Mouse (Mus musculus) CH12.LX (cell line): ENCODE measurements around the gene Fgfrl1. TPM values are rescaled to one million over a fixed set of nuclear protein-coding genes. Genes with fewer than 3 reads are reported as not detected.

Experiments
- DNase-seq: peaks from one replicate; pipeline ENCODE4 v3.0.0-alpha.2; 2013; ENCODE audit errors: extremely low read depth
- H3K27ac ChIP-seq: 2 replicates; pipeline ENCODE4 v1.5.1; 2012; ENCODE audit warnings: low read depth, mild to moderate bottlenecking, control low read depth, moderate library complexity; ENCODE audit not compliant: insufficient read depth
- H3K27me3 ChIP-seq: replicated peaks from 2 replicates; pipeline ENCODE3; 2012; ENCODE audit warnings: inconsistent platforms
- H3K36me3 ChIP-seq, 2 experiments: replicated peaks in 1 of 2; 2 replicates each; pipeline versions ENCODE3 to v1.6.1; 2012; ENCODE audit warnings: inconsistent platforms in 1 of 2, low read length in 1 of 2, mild to moderate bottlenecking in 1 of 2, mixed read lengths in 1 of 2, moderate library complexity in 1 of 2; ENCODE audit not compliant: control insufficient read depth in 1 of 2, insufficient read depth in 1 of 2
- H3K4me1 ChIP-seq, 2 experiments: 2 replicates each; pipeline ENCODE4 v1.6.1; 2012; ENCODE audit warnings: inconsistent platforms in 1 of 2, moderate library complexity in 1 of 2; ENCODE audit not compliant: insufficient read depth in 2 of 2, control insufficient read depth in 1 of 2
- H3K4me2 ChIP-seq: 2 replicates; pipeline ENCODE4 v1.6.1; 2012; ENCODE audit warnings: low read depth, mild to moderate bottlenecking, control low read depth; ENCODE audit not compliant: poor library complexity, insufficient read depth, severe bottlenecking
- H3K4me3 ChIP-seq, 3 experiments: fragments of 150-350 bp in 1 of 3; sonication (generic) in 1 of 3; replicated peaks in 1 of 3; 2 replicates each; pipeline versions ENCODE3 to v1.5.1; 2011 to 2012; ENCODE audit warnings: low read depth in 2 of 3, low read length in 2 of 3, mild to moderate bottlenecking in 2 of 3, moderate library complexity in 2 of 3, control low read depth in 1 of 3, improper control_type of control experiment in 1 of 3, inconsistent platforms in 1 of 3, mixed read lengths in 1 of 3; ENCODE audit not compliant: poor library complexity in 1 of 3
- H3K79me2 ChIP-seq: replicated peaks from 2 replicates; pipeline ENCODE4 v1.6.1; 2012; ENCODE audit warnings: mild to moderate bottlenecking, moderate library complexity; ENCODE audit not compliant: control insufficient read depth, poor library complexity, insufficient read depth, severe bottlenecking; ENCODE audit errors: extremely low read depth
- H3K9ac ChIP-seq: 2 replicates; pipeline ENCODE4 v1.6.1; 2012; ENCODE audit warnings: low read depth, mild to moderate bottlenecking, control low read depth, moderate library complexity; ENCODE audit not compliant: insufficient read depth
- H3K9me3 ChIP-seq: replicated peaks from 2 replicates; pipeline ENCODE3; 2012; ENCODE audit warnings: low read length, inconsistent platforms, mixed read lengths
- BHLHE40 ChIP-seq: IDR thresholded peaks from 2 replicates; pipeline ENCODE4 v1.6.1; 2011; ENCODE audit warnings: mild to moderate bottlenecking, low read depth, low read length, improper control_type of control experiment
- CHD1 ChIP-seq: IDR thresholded peaks from 2 replicates; pipeline ENCODE4 v1.6.1; 2012; ENCODE audit warnings: low read depth, low read length, improper control_type of control experiment, inconsistent platforms
- E2F4 ChIP-seq: IDR thresholded peaks from 2 replicates; pipeline ENCODE4 v1.6.1; 2011; ENCODE audit warnings: low read depth, low read length, improper control_type of control experiment; ENCODE audit not compliant: insufficient replicate concordance
- ELF1 ChIP-seq: IDR thresholded peaks from 2 replicates; pipeline ENCODE4 v1.6.1; 2014; ENCODE audit warnings: low read depth, mild to moderate bottlenecking, inconsistent platforms, low read length, improper control_type of control experiment
- EP300 ChIP-seq: IDR thresholded peaks from 2 replicates; pipeline ENCODE4 v1.6.1; 2011; ENCODE audit warnings: low read length, improper control_type of control experiment
- ETS1 ChIP-seq: conservative IDR thresholded peaks from 2 replicates; pipeline ENCODE4 v1.6.1; 2012; ENCODE audit warnings: low read depth, mild to moderate bottlenecking, inconsistent platforms, low read length, improper control_type of control experiment, moderate library complexity
- GABPA ChIP-seq: IDR thresholded peaks from 2 replicates; pipeline ENCODE4 v1.6.1; 2012; ENCODE audit warnings: low read depth, low read length, improper control_type of control experiment, inconsistent platforms; ENCODE audit not compliant: insufficient replicate concordance
- IRF4 ChIP-seq: IDR thresholded peaks from 2 replicates; pipeline ENCODE4 v1.6.1; 2014; ENCODE audit warnings: low read depth, mild to moderate bottlenecking, inconsistent platforms, low read length, improper control_type of control experiment
- JUN ChIP-seq: IDR thresholded peaks from 2 replicates; pipeline ENCODE4 v1.6.1; 2011; ENCODE audit warnings: low read depth, mild to moderate bottlenecking, low read length, improper control_type of control experiment, moderate library complexity; ENCODE audit not compliant: insufficient read depth
- MAX ChIP-seq: IDR thresholded peaks from 2 replicates; pipeline ENCODE4 v1.6.1; 2011; ENCODE audit warnings: low read length, improper control_type of control experiment
- MAZ ChIP-seq: IDR thresholded peaks from 2 replicates; pipeline ENCODE4 v1.6.1; 2012; ENCODE audit warnings: low read depth, mild to moderate bottlenecking, inconsistent platforms, low read length, improper control_type of control experiment, moderate library complexity
- MXI1 ChIP-seq: IDR thresholded peaks from 2 replicates; pipeline ENCODE4 v1.6.1; 2011; ENCODE audit warnings: mild to moderate bottlenecking, low read depth, low read length, improper control_type of control experiment
- NRF1 ChIP-seq: IDR thresholded peaks from 2 replicates; pipeline ENCODE4 v1.6.1; 2014; ENCODE audit warnings: low read depth, mild to moderate bottlenecking, inconsistent platforms, low read length, improper control_type of control experiment, moderate library complexity
- PAX5 ChIP-seq: IDR thresholded peaks from 2 replicates; pipeline ENCODE4 v1.6.1; 2012; ENCODE audit warnings: low read length, inconsistent platforms, mixed read lengths
- POLR2AphosphoS2 ChIP-seq: IDR thresholded peaks from 2 replicates; pipeline ENCODE4 v1.6.1; 2011; ENCODE audit warnings: low read depth, low read length, improper control_type of control experiment
- RAD21 ChIP-seq: IDR thresholded peaks from 2 replicates; pipeline ENCODE4 v1.6.1; 2011; ENCODE audit warnings: low read depth, mild to moderate bottlenecking, low read length, improper control_type of control experiment, moderate library complexity
- RCOR1 ChIP-seq: conservative IDR thresholded peaks from 2 replicates; pipeline ENCODE4 v1.6.1; 2012; ENCODE audit warnings: low read depth, mild to moderate bottlenecking, inconsistent platforms, low read length, improper control_type of control experiment
- SMC3 ChIP-seq: IDR thresholded peaks from 2 replicates; pipeline ENCODE4 v1.6.1; 2011; ENCODE audit warnings: low read depth, low read length, improper control_type of control experiment
- TBP ChIP-seq: conservative IDR thresholded peaks from 2 replicates; pipeline ENCODE4 v1.6.1; 2011; ENCODE audit warnings: low read depth, low read length, improper control_type of control experiment
- UBTF ChIP-seq: IDR thresholded peaks from 2 replicates; pipeline ENCODE4 v1.6.1; 2012; ENCODE audit warnings: low read depth, mild to moderate bottlenecking, inconsistent platforms, low read length, improper control_type of control experiment, moderate library complexity
- USF2 ChIP-seq: conservative IDR thresholded peaks from 2 replicates; pipeline ENCODE4 v1.6.1; 2011; ENCODE audit warnings: low read depth, low read length, improper control_type of control experiment
- ZC3H11A ChIP-seq: IDR thresholded peaks from 2 replicates; pipeline ENCODE4 v1.6.1; 2012; ENCODE audit warnings: low read depth, mild to moderate bottlenecking, inconsistent platforms, low read length, improper control_type of control experiment
- ZKSCAN1 ChIP-seq: IDR thresholded peaks from 2 replicates; pipeline ENCODE4 v1.6.1; 2012; ENCODE audit warnings: low read depth, inconsistent platforms, low read length, improper control_type of control experiment, borderline replicate concordance
- ZMIZ1 ChIP-seq: IDR thresholded peaks from 2 replicates; pipeline ENCODE4 v1.6.1; 2012; ENCODE audit warnings: low read depth, mild to moderate bottlenecking, inconsistent platforms, low read length, improper control_type of control experiment
- dilution Hi-C: fragments of 300-500 bp; cut with MboI; formaldehyde crosslinking; loops from 2 replicates; pipeline ENCODE4 v1.14.3; 2020; ENCODE audit warnings: low sequenced_read_pairs; ENCODE audit not compliant: extremely low pct_unique_long_range_greater_than_20kb, extremely low pct_ligation_motif_present
- in situ Hi-C: fragments of 300-500 bp; cut with MboI; formaldehyde crosslinking; loops from 3 replicates; pipeline ENCODE4 v1.14.3; 2019; ENCODE audit warnings: low sequenced_read_pairs, low pct_ligation_motif_present, low pct_unique_long_range_greater_than_20kb, mixed read lengths
- polyA plus RNA-seq: library from polyadenylated mRNA; unstranded; fragments of >175 nt; gene quantifications from 2 replicates; pipeline ENCODE4 v1.2.1, GENCODE M21; 2012; ENCODE audit warnings: low read depth; ENCODE audit not compliant: insufficient read length
- total RNA-seq, 2 experiments: library from RNA; depleted of rRNA; stranded (reverse); fragments of 300-350 nt in 1 of 2; fragments of >200 nt in 1 of 2; gene quantifications; 2 replicates each; pipeline ENCODE4 v1.2.3; 2012 to 2014

The Fgfrl1 gene
- total and polyA plus RNA-seq, 3 experiments: 0.17 to 0.64 (median 0.26) TPM

GRCm38 (mm10) chr5:108647820-108648465, 44.2 kb upstream of the Fgfrl1 start:
- H3K4me3 ChIP-seq: no peak overlapping the region
- TF ChIP-seq CHD1: no peak
- TF ChIP-seq NRF1: no peak
- TF ChIP-seq ZKSCAN1: no peak
- no peak for TF ChIP-seq ZC3H11A
- no peak for TF ChIP-seq ETS1
- no peak for TF ChIP-seq TBP
- TF ChIP-seq MAZ: no peak
- TF ChIP-seq EP300: no peak
- no peak for TF ChIP-seq E2F4
- no peak for TF ChIP-seq IRF4
- no peak for TF ChIP-seq RAD21
- no peak for TF ChIP-seq PAX5
- no peak for TF ChIP-seq POLR2AphosphoS2
- no peak for TF ChIP-seq SMC3
- no peak for TF ChIP-seq GABPA
- TF ChIP-seq USF2: no peak
- no peak for TF ChIP-seq ELF1
- TF ChIP-seq BHLHE40: no peak
- no peak for TF ChIP-seq MXI1
- DNase-seq: no peak
- no peak overlapping the region for H3K4me2 ChIP-seq
- H3K27me3 ChIP-seq: no peaks in the 10 kb centered on the region
- dilution Hi-C loops: no loop called here
- H3K27ac ChIP-seq: no peak overlapping the region
- H3K36me3 ChIP-seq: peaks cover 58 to 99% of the 10 kb centered on the region in 2 experiments
- in situ Hi-C loops: no loop called here
- H3K9ac ChIP-seq: no peak overlapping the region
- H3K9me3 ChIP-seq: no peaks in the 10 kb centered on the region
- no peaks in the 10 kb centered on the region for H3K4me1 ChIP-seq
- no peaks in the 10 kb centered on the region for H3K79me2 ChIP-seq

- dilution Hi-C loops: no loop called here
- in situ Hi-C loops: no loop called here
Observed at GRCm38 (mm10) chr5:108648937-108649576, 43.1 kb upstream of the Fgfrl1 start.

More at GRCm38 (mm10) chr5:108648937-108649576, 43.1 kb upstream of the Fgfrl1 start:
- no peak overlapping the region for H3K9ac ChIP-seq
- H3K79me2 ChIP-seq: no peaks in the 10 kb centered on the region
- H3K4me3 ChIP-seq: no peak overlapping the region
- no peak for DNase-seq
- H3K9me3 ChIP-seq: no peaks in the 10 kb centered on the region
- TF ChIP-seq GABPA: no peak
- TF ChIP-seq RCOR1: no peak
- no peak for TF ChIP-seq PAX5
- no peak for TF ChIP-seq ZMIZ1
- no peak for TF ChIP-seq MAX
- no peak for TF ChIP-seq UBTF
- no peak for TF ChIP-seq ZKSCAN1
- TF ChIP-seq ZC3H11A: no peak
- TF ChIP-seq JUN: no peak
- no peak for TF ChIP-seq ELF1
- H3K27ac ChIP-seq: no peak overlapping the region
- H3K27me3 ChIP-seq: no peaks in the 10 kb centered on the region
- H3K4me2 ChIP-seq: no peak overlapping the region
- no peaks in the 10 kb centered on the region for H3K4me1 ChIP-seq
- H3K36me3 ChIP-seq: peaks cover 66 to 100% of the 10 kb centered on the region in 2 experiments
